Mouse (Mus musculus): ENCODE data around the gene Dnmt3c. TPM values are rescaled to one million over a fixed set of nuclear protein-coding genes. Genes with fewer than 3 reads are reported as not detected.

Gene Dnmt3c
- polyA plus RNA-seq, 1 experiment = not detected

DNA sequence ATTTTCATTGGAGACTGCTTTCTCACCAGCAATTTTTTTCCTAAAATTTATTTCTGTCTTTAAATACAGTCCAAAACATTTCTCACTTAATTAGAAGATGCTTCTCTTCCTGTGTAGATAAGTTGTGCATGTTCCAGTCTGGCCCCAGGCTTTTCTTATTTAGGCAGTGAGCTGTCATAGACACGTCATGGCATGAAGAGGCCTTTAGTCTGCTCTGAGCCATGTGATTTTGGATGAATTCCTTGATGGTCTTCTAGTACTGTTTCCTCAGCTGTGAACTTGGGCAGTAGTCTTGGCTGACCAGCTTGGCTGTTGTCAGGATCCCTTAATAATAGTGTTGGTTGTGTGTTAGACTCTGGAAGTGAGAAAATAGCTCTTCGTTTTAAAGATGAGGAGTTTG lies 53.9 kb downstream of the Dnmt3c start:
- Histone ChIP-seq H3K36me3 (ENCODE audit: control insufficient read depth, insufficient read depth) (peaks cover 81% of the 10 kb centered on the region), H3ac (ENCODE audit: control insufficient read depth, insufficient read length, low read depth) (no peak overlapping the region), H3K79me2 (ENCODE audit: control insufficient read depth, insufficient read depth) (peaks cover 98% of the 10 kb centered on the region), H3K79me3 (ENCODE audit: low read depth) (peaks cover 90% of the 10 kb centered on the region), H3K27me3 (ENCODE audit: control insufficient read depth, insufficient read depth, insufficient read length) (no peaks in the 10 kb centered on the region), H3K4me3 (ENCODE audit: insufficient read depth, poor library complexity, severe bottlenecking) (no peak overlapping the region)
- no peak for TF ChIP-seq USF1 (IDR thresholded peaks at IDR 0.05; ENCODE audit: low read depth)
- no peak for TF ChIP-seq CTCF (IDR thresholded peaks at IDR 0.05; ENCODE audit: control insufficient read depth, insufficient read depth, insufficient read length)
- TF ChIP-seq MYOG (IDR thresholded peaks at IDR 0.05; ENCODE audit: control insufficient read depth, extremely low read depth, insufficient read length) = no peak
- TF ChIP-seq CEBPB (IDR thresholded peaks at IDR 0.05; ENCODE audit: low read depth) = no peak
- TF ChIP-seq MYOD1 (IDR thresholded peaks at IDR 0.05; ENCODE audit: control insufficient read depth, insufficient read length, low read depth) = no peak
- no peak for TF ChIP-seq MAX (IDR thresholded peaks at IDR 0.05)
- no peak for TF ChIP-seq FOSL1 (IDR thresholded peaks at IDR 0.05; ENCODE audit: insufficient read depth, low read length, poor library complexity, severe bottlenecking)

DNA sequence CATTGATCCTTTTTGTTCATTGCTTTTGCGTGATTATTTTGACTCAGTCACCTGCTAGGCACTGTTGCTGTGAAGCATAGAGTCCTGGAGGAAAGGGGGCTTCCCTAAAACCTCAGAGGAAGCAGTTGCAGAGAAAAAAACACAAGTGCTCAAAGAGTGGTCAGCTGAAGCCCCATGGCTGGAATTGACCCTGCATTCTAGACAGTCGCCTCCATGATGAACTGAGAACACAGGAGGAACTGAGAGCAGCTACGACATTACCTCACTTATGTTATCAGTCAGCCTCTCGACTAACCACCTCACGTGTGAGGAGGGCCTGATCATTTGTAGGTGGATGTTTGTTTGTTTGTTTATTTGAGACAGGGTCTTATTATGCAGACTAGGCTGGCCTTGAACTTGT lies 65.7 kb downstream of the Dnmt3c start:
- no peak for TF ChIP-seq MYOG (IDR thresholded peaks at IDR 0.05; ENCODE audit: control insufficient read depth, extremely low read depth, insufficient read length)
- no peak for TF ChIP-seq CEBPB (IDR thresholded peaks at IDR 0.05; ENCODE audit: low read depth)
- no peak for TF ChIP-seq MAX (IDR thresholded peaks at IDR 0.05)
- TF ChIP-seq CTCF (IDR thresholded peaks at IDR 0.05; ENCODE audit: control insufficient read depth, insufficient read depth, insufficient read length) = no peak
- TF ChIP-seq FOSL1 (IDR thresholded peaks at IDR 0.05; ENCODE audit: insufficient read depth, low read length, poor library complexity, severe bottlenecking) = no peak
- H3K79me3 ChIP-seq (ENCODE audit: low read depth) = peaks cover 10% of the 10 kb centered on the region
- no peaks in the 10 kb centered on the region for H3K27me3 ChIP-seq (ENCODE audit: control insufficient read depth, insufficient read depth, insufficient read length)
- H3K36me3 ChIP-seq (ENCODE audit: control insufficient read depth, insufficient read depth) = peaks cover 99% of the 10 kb centered on the region
- no peak overlapping the region for H3ac ChIP-seq (ENCODE audit: control insufficient read depth, insufficient read length, low read depth)
- no peak overlapping the region for H3K4me3 ChIP-seq (ENCODE audit: insufficient read depth, poor library complexity, severe bottlenecking)
- peaks cover 26% of the 10 kb centered on the region for H3K79me2 ChIP-seq (ENCODE audit: control insufficient read depth, insufficient read depth)

DNA sequence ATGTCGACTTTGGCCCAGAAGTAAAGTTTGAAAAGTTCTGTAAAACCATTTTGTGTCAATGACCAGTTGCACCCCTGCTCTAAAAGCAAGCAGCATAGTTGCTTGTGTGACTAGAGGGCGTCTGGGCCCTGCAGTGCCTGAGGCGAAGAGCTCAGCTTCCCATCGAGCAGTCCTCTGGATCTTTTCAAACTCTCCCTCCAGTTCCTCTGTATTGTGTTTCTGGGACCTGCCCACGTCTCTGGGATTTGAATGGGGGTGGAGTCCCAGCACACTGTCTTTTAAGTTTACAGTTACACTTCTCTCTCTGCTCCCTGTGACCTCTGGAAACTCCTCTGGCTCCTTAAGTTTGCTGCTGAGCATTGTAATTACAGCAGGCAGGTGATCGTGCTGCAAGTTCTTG lies 71.0 kb downstream of the Dnmt3c start:
- Histone ChIP-seq H3K36me3 (ENCODE audit: control insufficient read depth, insufficient read depth) (peaks cover 92% of the 10 kb centered on the region), H3K79me2 (ENCODE audit: control insufficient read depth, insufficient read depth) (no peaks in the 10 kb centered on the region), H3K79me3 (ENCODE audit: low read depth) (peaks cover 2% of the 10 kb centered on the region), H3K4me3 (ENCODE audit: insufficient read depth, poor library complexity, severe bottlenecking) (no peak overlapping the region), H3ac (ENCODE audit: control insufficient read depth, insufficient read length, low read depth) (no peak overlapping the region), H3K27me3 (ENCODE audit: control insufficient read depth, insufficient read depth, insufficient read length) (no peaks in the 10 kb centered on the region)
- TF ChIP-seq MYOG (IDR thresholded peaks at IDR 0.05; ENCODE audit: control insufficient read depth, extremely low read depth, insufficient read length) = no peak
- TF ChIP-seq CTCF (IDR thresholded peaks at IDR 0.05; ENCODE audit: control insufficient read depth, insufficient read depth, insufficient read length) = no peak
- no peak for TF ChIP-seq FOSL1 (IDR thresholded peaks at IDR 0.05; ENCODE audit: insufficient read depth, low read length, poor library complexity, severe bottlenecking)
- TF ChIP-seq USF1 (IDR thresholded peaks at IDR 0.05; ENCODE audit: low read depth) = no peak
- no peak for TF ChIP-seq MAX (IDR thresholded peaks at IDR 0.05)
- TF ChIP-seq CEBPB (IDR thresholded peaks at IDR 0.05; ENCODE audit: low read depth) = no peak
- no peak for TF ChIP-seq MYOD1 (IDR thresholded peaks at IDR 0.05; ENCODE audit: control insufficient read depth, insufficient read length, low read depth)

DNA sequence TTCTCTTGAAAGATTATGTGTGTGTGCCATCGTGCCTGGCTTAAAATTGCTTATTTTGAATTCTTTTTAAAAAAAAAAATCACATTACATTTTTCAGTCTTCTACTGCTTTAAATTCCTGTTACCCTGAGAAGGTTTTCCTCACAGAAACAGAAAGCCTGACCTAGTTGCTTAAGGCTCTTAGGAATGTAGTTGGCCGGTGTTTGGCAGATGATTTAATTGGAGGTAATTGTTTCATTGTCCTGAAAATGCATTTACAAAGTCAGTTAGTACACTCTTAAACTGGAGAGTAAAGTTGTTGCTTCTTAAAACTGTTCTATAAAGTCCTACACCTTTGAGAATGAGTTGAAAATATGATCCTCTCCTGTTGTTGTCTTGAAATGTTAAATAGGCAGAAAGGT lies 72.4 kb downstream of the Dnmt3c start:
- no peak for TF ChIP-seq FOSL1 (IDR thresholded peaks at IDR 0.05; ENCODE audit: insufficient read depth, low read length, poor library complexity, severe bottlenecking)
- no peak for TF ChIP-seq MYOD1 (IDR thresholded peaks at IDR 0.05; ENCODE audit: control insufficient read depth, insufficient read length, low read depth)
- no peak for TF ChIP-seq USF1 (IDR thresholded peaks at IDR 0.05; ENCODE audit: low read depth)
- TF ChIP-seq MYOG (IDR thresholded peaks at IDR 0.05; ENCODE audit: control insufficient read depth, extremely low read depth, insufficient read length) = no peak
- no peak for TF ChIP-seq MAX (IDR thresholded peaks at IDR 0.05)
- no peak for TF ChIP-seq CTCF (IDR thresholded peaks at IDR 0.05; ENCODE audit: control insufficient read depth, insufficient read depth, insufficient read length)
- TF ChIP-seq CEBPB (IDR thresholded peaks at IDR 0.05; ENCODE audit: low read depth) = no peak
- H3K79me2 ChIP-seq (ENCODE audit: control insufficient read depth, insufficient read depth) = no peaks in the 10 kb centered on the region
- no peak overlapping the region for H3K4me3 ChIP-seq (ENCODE audit: insufficient read depth, poor library complexity, severe bottlenecking)
- H3K27me3 ChIP-seq (ENCODE audit: control insufficient read depth, insufficient read depth, insufficient read length) = no peaks in the 10 kb centered on the region
- H3ac ChIP-seq (ENCODE audit: control insufficient read depth, insufficient read length, low read depth) = no peak overlapping the region
- H3K79me3 ChIP-seq (ENCODE audit: low read depth) = no peaks in the 10 kb centered on the region
- peaks cover 79% of the 10 kb centered on the region for H3K36me3 ChIP-seq (ENCODE audit: control insufficient read depth, insufficient read depth)

DNA sequence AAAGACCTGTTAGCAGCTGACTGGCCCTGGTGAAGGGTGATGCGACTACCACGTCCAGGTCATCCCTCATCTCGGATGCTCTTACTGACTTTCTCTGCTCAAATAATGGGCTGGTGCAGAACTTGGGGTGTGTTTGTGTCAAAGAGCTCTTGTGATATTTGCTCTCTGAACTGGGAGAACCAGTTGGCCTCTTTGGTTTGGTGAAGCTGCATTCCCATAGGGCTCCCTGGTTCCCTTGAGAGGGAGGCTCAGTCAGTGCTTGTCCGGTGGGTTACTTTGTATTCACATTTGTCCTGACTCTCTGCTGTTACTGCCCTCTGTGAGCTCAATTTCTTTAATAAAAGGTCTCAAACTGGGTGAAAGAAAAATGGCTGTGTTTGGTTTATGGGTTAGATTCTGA lies 76.5 kb downstream of the Dnmt3c start:
- Histone ChIP-seq H3K79me2 (ENCODE audit: control insufficient read depth, insufficient read depth) (no peaks in the 10 kb centered on the region), H3K79me3 (ENCODE audit: low read depth) (no peaks in the 10 kb centered on the region), H3K27me3 (ENCODE audit: control insufficient read depth, insufficient read depth, insufficient read length) (no peaks in the 10 kb centered on the region), H3K4me3 (ENCODE audit: insufficient read depth, poor library complexity, severe bottlenecking) (no peak overlapping the region), H3ac (ENCODE audit: control insufficient read depth, insufficient read length, low read depth) (no peak overlapping the region), H3K36me3 (ENCODE audit: control insufficient read depth, insufficient read depth) (peaks cover 51% of the 10 kb centered on the region)
- no peak for TF ChIP-seq MYOD1 (IDR thresholded peaks at IDR 0.05; ENCODE audit: control insufficient read depth, insufficient read length, low read depth)
- no peak for TF ChIP-seq MAX (IDR thresholded peaks at IDR 0.05)
- no peak for TF ChIP-seq USF1 (IDR thresholded peaks at IDR 0.05; ENCODE audit: low read depth)
- no peak for TF ChIP-seq FOSL1 (IDR thresholded peaks at IDR 0.05; ENCODE audit: insufficient read depth, low read length, poor library complexity, severe bottlenecking)
- TF ChIP-seq CTCF (IDR thresholded peaks at IDR 0.05; ENCODE audit: control insufficient read depth, insufficient read depth, insufficient read length) = no peak
- TF ChIP-seq MYOG (IDR thresholded peaks at IDR 0.05; ENCODE audit: control insufficient read depth, extremely low read depth, insufficient read length) = no peak
- no peak for TF ChIP-seq CEBPB (IDR thresholded peaks at IDR 0.05; ENCODE audit: low read depth)

DNA sequence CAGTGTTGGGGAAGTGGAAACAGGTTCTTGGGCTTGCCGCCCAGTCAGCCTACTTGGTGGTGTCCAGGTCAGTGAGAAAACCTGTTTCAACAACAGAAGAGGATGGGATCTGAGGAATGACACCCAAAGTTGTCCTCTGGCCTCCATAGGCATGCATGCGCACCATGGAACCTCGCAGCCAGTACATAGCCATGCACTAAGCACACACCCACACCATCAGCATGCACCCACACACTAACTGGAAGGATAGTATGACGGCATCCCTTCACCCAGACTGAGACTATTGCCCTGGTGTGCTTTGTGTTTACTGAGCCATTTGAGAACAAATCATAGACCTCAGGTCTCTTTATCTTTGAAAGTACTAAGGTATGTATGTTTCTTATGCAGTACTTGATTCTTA lies 79.0 kb downstream of the Dnmt3c start:
- no peaks in the 10 kb centered on the region for H3K79me2 ChIP-seq (ENCODE audit: control insufficient read depth, insufficient read depth)
- H3K36me3 ChIP-seq (ENCODE audit: control insufficient read depth, insufficient read depth) = peaks cover 26% of the 10 kb centered on the region
- H3K79me3 ChIP-seq (ENCODE audit: low read depth) = no peaks in the 10 kb centered on the region
- no peaks in the 10 kb centered on the region for H3K27me3 ChIP-seq (ENCODE audit: control insufficient read depth, insufficient read depth, insufficient read length)
- H3ac ChIP-seq (ENCODE audit: control insufficient read depth, insufficient read length, low read depth) = no peak overlapping the region
- H3K4me3 ChIP-seq (ENCODE audit: insufficient read depth, poor library complexity, severe bottlenecking) = no peak overlapping the region
- TF ChIP-seq MYOD1 (IDR thresholded peaks at IDR 0.05; ENCODE audit: control insufficient read depth, insufficient read length, low read depth) = no peak
- TF ChIP-seq FOSL1 (IDR thresholded peaks at IDR 0.05; ENCODE audit: insufficient read depth, low read length, poor library complexity, severe bottlenecking) = no peak
- no peak for TF ChIP-seq CTCF (IDR thresholded peaks at IDR 0.05; ENCODE audit: control insufficient read depth, insufficient read depth, insufficient read length)
- no peak for TF ChIP-seq MAX (IDR thresholded peaks at IDR 0.05)
- TF ChIP-seq MYOG (IDR thresholded peaks at IDR 0.05; ENCODE audit: control insufficient read depth, extremely low read depth, insufficient read length) = no peak
- TF ChIP-seq CEBPB (IDR thresholded peaks at IDR 0.05; ENCODE audit: low read depth) = no peak
- no peak for TF ChIP-seq USF1 (IDR thresholded peaks at IDR 0.05; ENCODE audit: low read depth)

Data from C2C12 (cell line).